Mouse (Mus musculus) liver, embryonic 14.5 days (tissue): ENCODE data around the gene Slc24a1.

Experiments
- CTCF ChIP-seq: IDR thresholded peaks from 2 replicates; pipeline ENCODE4 v1.5.1; 2016; ENCODE audit warnings: antibody characterized with exemption, low read depth, control low read depth
- EP300 ChIP-seq: IDR thresholded peaks from 2 replicates; pipeline ENCODE4 v1.6.1; 2016; ENCODE audit warnings: antibody characterized with exemption, low read depth

DNA sequence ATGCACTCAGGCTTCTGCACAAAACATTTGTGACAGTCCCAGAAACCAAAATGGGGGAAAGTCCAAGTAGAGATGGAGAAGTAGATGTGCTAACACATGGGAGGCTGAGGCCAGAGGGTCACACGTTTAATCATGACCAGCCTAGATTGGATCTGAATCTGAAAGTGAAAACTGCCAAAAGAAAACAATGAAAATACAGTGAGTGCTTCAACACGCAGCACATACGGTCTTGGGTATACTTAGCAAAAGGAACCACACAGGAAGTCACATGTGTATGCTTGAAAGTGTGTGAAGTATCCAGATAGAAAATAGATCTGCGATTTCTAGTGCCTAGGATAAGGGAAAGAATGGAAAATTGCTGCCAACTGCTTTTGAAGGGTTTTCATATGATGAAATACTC, 36.8 kb downstream of the Slc24a1 start:
- no peak for TF ChIP-seq CTCF
- no peak for TF ChIP-seq EP300
